Mouse (Mus musculus) spleen, adult 2 months (tissue): Measurements from ENCODE around the gene Zfand2a.

Source experiments
- CTCF ChIP-seq: fragments of 200-500 bp; IDR thresholded peaks from 2 replicates; pipeline ENCODE4 v1.5.1; 2011; ENCODE audit warnings: mild to moderate bottlenecking, inconsistent platforms; ENCODE audit not compliant: insufficient read depth, insufficient read length, insufficient replicate concordance; ENCODE audit errors: extremely low read depth
- POLR2A ChIP-seq: fragments of 200-500 bp; IDR thresholded peaks from 2 replicates; pipeline ENCODE4 v1.6.1; 2011; ENCODE audit warnings: low read depth, low read length, inconsistent platforms

DNA sequence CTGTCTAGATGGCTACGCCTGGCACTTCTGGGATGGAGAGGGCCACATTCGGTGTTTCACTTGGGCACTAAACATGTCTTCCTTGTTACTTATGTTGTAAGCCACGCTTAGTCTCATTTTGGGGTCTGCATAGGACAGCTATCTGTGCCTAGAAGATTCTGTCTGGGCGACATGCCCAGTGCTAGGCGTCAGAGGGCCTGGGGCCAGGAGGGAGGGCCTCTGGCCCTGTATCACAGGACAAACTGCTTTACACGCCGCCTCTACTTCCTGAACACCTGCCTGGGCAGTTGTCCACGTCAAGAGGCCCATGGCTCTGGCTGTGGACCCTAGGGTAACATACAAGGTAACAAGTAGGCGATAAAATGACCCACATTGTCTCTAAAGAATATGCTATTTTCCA is 56.4 kb downstream of the Zfand2a start:
- TF ChIP-seq CTCF: no peak
- no peak for TF ChIP-seq POLR2A
